Mouse (Mus musculus) heart, adult 2 months (tissue): ENCODE results near the gene Prkar1b.

ENCODE experiments used
- CTCF ChIP-seq: fragments of 200-600 bp; IDR thresholded peaks from 2 replicates; pipeline ENCODE4 v1.8.1; 2022; ENCODE audit warnings: antibody characterized with exemption, mild to moderate bottlenecking, moderate library complexity
- EP300 ChIP-seq: fragments of 200-500 bp; IDR thresholded peaks from 2 replicates; pipeline ENCODE4 v1.6.1; 2011; ENCODE audit warnings: low read depth, low read length, control low read depth; ENCODE audit not compliant: insufficient read depth
- POLR2A ChIP-seq: fragments of 200-500 bp; IDR thresholded peaks from 2 replicates; pipeline ENCODE4 v1.6.1; 2011; ENCODE audit warnings: mild to moderate bottlenecking, low read depth, low read length, control low read depth; ENCODE audit not compliant: insufficient read depth

DNA sequence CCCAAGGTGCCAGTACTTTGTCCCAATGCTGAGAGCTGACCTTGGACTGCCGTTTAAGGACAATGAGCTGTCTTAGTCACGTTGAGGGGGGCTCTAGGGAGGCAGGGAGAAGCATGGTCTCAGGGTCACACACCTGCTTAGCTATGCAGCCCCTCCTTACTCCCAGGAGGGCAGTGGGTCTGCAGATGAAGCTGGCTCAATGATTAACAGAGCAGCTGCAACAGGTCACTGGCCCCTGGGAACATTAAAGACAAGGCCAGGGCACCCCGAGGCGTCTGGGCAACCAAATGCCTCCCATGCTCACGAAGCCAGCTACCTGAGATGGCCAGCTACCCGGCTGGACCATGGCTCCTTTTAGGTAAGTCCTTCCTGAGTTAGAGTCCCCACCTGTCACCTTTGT lies 129.2 kb downstream of the Prkar1b start:
- no peak for TF ChIP-seq POLR2A
- TF ChIP-seq CTCF, result no peak
- no peak for TF ChIP-seq EP300
